Mouse (Mus musculus) embryonic facial prominence, embryonic 13.5 days (tissue): ENCODE results near the gene Tiam2. TPM values are rescaled to one million over a fixed set of nuclear protein-coding genes. Genes with fewer than 3 reads are reported as not detected.

Experiments used
- ATAC-seq: fragments of 200-750 bp; cut with Nextera tagmentation; 2 replicates; pipeline ENCODE4 v1.8.0; 2017; ENCODE audit warnings: low read depth; ENCODE audit not compliant: insufficient number of reproducible peaks, insufficient read depth, low FRiP score, low TSS enrichment
- H3K27ac ChIP-seq: fragments of 300-500 bp; sonication (generic); 2 replicates; pipeline ENCODE4 v1.5.1; 2015; ENCODE audit warnings: moderate library complexity, mild to moderate bottlenecking, inconsistent platforms
- H3K27me3 ChIP-seq: fragments of 300-500 bp; sonication (generic); 2 replicates; pipeline ENCODE4 v1.6.1; 2015; ENCODE audit warnings: mild to moderate bottlenecking, inconsistent platforms
- H3K36me3 ChIP-seq: fragments of 300-500 bp; sonication (generic); 2 replicates; pipeline ENCODE4 v1.6.1; 2015; ENCODE audit warnings: mild to moderate bottlenecking, inconsistent platforms
- H3K4me1 ChIP-seq: fragments of 300-500 bp; sonication (generic); 2 replicates; pipeline ENCODE4 v1.6.1; 2015; ENCODE audit warnings: inconsistent platforms
- H3K4me2 ChIP-seq: fragments of 300-500 bp; sonication (generic); 2 replicates; pipeline ENCODE4 v1.6.1; 2015; ENCODE audit warnings: moderate library complexity, mild to moderate bottlenecking, inconsistent platforms
- H3K4me3 ChIP-seq: fragments of 300-500 bp; sonication (generic); 2 replicates; pipeline ENCODE4 v1.5.1; 2015; ENCODE audit warnings: mild to moderate bottlenecking, inconsistent platforms
- H3K9ac ChIP-seq: fragments of 300-500 bp; sonication (generic); 2 replicates; pipeline ENCODE4 v1.6.1; 2015; ENCODE audit warnings: mild to moderate bottlenecking, inconsistent platforms
- H3K9me3 ChIP-seq: fragments of 300-500 bp; sonication (generic); 2 replicates; pipeline ENCODE4 v1.6.1; 2016; ENCODE audit warnings: inconsistent platforms
- WGBS: fragments of 180-500 bp; shearing (Covaris S2); methylation state at CpG from one replicate; pipeline ENCODE4 v1.1.7; 2015; ENCODE audit warnings: mixed read lengths; 5-methylcytosine and 5-hydroxymethylcytosine counted together
- polyA plus RNA-seq: library from polyadenylated mRNA; unstranded; fragments of >200 nt; fragmentation: Nextera tagmentation; extraction: Ambion mirVana; gene quantifications from 2 replicates; pipeline ENCODE4 v1.2.1, GENCODE M21; 2015

Tiam2 gene
- polyA plus RNA-seq, 1 experiment from 2014 or later: 25.2 TPM

GRCm38 (mm10) chr17:3314625-3315020 is 11.8 kb upstream of the Tiam2 start:
- peak overlapping the region; percentile 41 for H3K4me3 ChIP-seq
- peaks cover 6% of the 10 kb centered on the region for H3K4me1 ChIP-seq
- no peaks in the 10 kb centered on the region for H3K36me3 ChIP-seq
- peak overlapping the region; percentile 60 for H3K4me2 ChIP-seq
- no peaks in the 10 kb centered on the region for H3K27me3 ChIP-seq
- peak overlapping the region; percentile 83 for H3K27ac ChIP-seq
- peak overlapping the region; percentile 58 for H3K9ac ChIP-seq
- 20% methylated on average over 3 of the region's 3 CpGs for WGBS
- ATAC-seq: no peak
- peaks cover 3% of the 10 kb centered on the region; the same call in 1 of the 2 replicates for H3K9me3 ChIP-seq

- WGBS: 88% methylated on average over 4 of the region's 4 CpGs
- no peaks in the 10 kb centered on the region for H3K36me3 ChIP-seq
- H3K9me3 ChIP-seq: peaks cover 3% of the 10 kb centered on the region; the same call in 1 of the 2 replicates
- no peak for ATAC-seq
- H3K27me3 ChIP-seq: no peaks in the 10 kb centered on the region
- no peak overlapping the region for H3K9ac ChIP-seq
- peaks cover 6% of the 10 kb centered on the region for H3K4me1 ChIP-seq
- no peak overlapping the region for H3K27ac ChIP-seq
- no peak overlapping the region for H3K4me2 ChIP-seq
- no peak overlapping the region for H3K4me3 ChIP-seq
Observed at GRCm38 (mm10) chr17:3315581-3315980, 10.8 kb upstream of the Tiam2 start.

GRCm38 (mm10) chr17:3326903-3327279 is 518 bp downstream of the Tiam2 start:
- no peak for ATAC-seq
- 0% methylated on average over 25 of the region's 25 CpGs for WGBS

GRCm38 (mm10) chr17:3327335-3327734 is 962 bp downstream of the Tiam2 start:
- WGBS: 3% methylated on average over 14 of the region's 14 CpGs
- peak overlapping the region; percentile 83 for H3K9ac ChIP-seq
- peak overlapping the region; percentile 83; the same call in 1 of the 2 replicates for H3K27ac ChIP-seq
- no peak for ATAC-seq
- no peaks in the 10 kb centered on the region for H3K9me3 ChIP-seq
- peaks cover 48% of the 10 kb centered on the region for H3K4me1 ChIP-seq
- peak overlapping the region; percentile 79 for H3K4me2 ChIP-seq
- H3K27me3 ChIP-seq: no peaks in the 10 kb centered on the region
- H3K36me3 ChIP-seq: no peaks in the 10 kb centered on the region
- peak overlapping the region; percentile 77 for H3K4me3 ChIP-seq

More at GRCm38 (mm10) chr17:3326903-3327279, 518 bp downstream of the Tiam2 start:
- peaks cover 44% of the 10 kb centered on the region for H3K4me1 ChIP-seq
- no peaks in the 10 kb centered on the region for H3K9me3 ChIP-seq
- H3K9ac ChIP-seq: peak overlapping the region; percentile 83
- H3K4me2 ChIP-seq: peak overlapping the region; percentile 79
- H3K4me3 ChIP-seq: peak overlapping the region; percentile 77
- no peaks in the 10 kb centered on the region for H3K36me3 ChIP-seq
- H3K27me3 ChIP-seq: no peaks in the 10 kb centered on the region
- peak overlapping the region; percentile 83 for H3K27ac ChIP-seq

- H3K27me3 ChIP-seq: no peaks in the 10 kb centered on the region
- no peak for ATAC-seq
- H3K9ac ChIP-seq: no peak overlapping the region
- H3K4me1 ChIP-seq: peaks cover 58% of the 10 kb centered on the region
- 79% methylated on average over 4 of the region's 4 CpGs for whole genome bisulfite sequencing
- H3K4me2 ChIP-seq: peak overlapping the region; percentile 79
- H3K36me3 ChIP-seq: no peaks in the 10 kb centered on the region
- H3K27ac ChIP-seq: no peak overlapping the region
- H3K9me3 ChIP-seq: no peaks in the 10 kb centered on the region
- H3K4me3 ChIP-seq: no peak overlapping the region
Observed at GRCm38 (mm10) chr17:3328820-3329219, 2.4 kb downstream of the Tiam2 start.

- WGBS: 90% methylated on average over 4 of the region's 4 CpGs
- Histone ChIP-seq H3K9me3 (no peaks in the 10 kb centered on the region), H3K9ac (no peak overlapping the region), H3K27ac (no peak overlapping the region), H3K36me3 (no peaks in the 10 kb centered on the region), H3K4me3 (no peak overlapping the region), H3K4me2 (peak overlapping the region; percentile 0; the same call in 1 of the 2 replicates), H3K27me3 (no peaks in the 10 kb centered on the region), H3K4me1 (peaks cover 58% of the 10 kb centered on the region)
- no peak for ATAC-seq
Observed at GRCm38 (mm10) chr17:3329429-3329828, 3.1 kb downstream of the Tiam2 start.

- 37% methylated on average over 7 of the region's 7 CpGs for WGBS
- H3K4me2 ChIP-seq: peak overlapping the region; percentile 29
- H3K4me3 ChIP-seq: no peak overlapping the region
- H3K36me3 ChIP-seq: no peaks in the 10 kb centered on the region
- no peaks in the 10 kb centered on the region for H3K27me3 ChIP-seq
- peak overlapping the region; percentile 93 for H3K27ac ChIP-seq
- no peaks in the 10 kb centered on the region for H3K9me3 ChIP-seq
- ATAC-seq: peak; percentile 83
- H3K9ac ChIP-seq: no peak overlapping the region
- H3K4me1 ChIP-seq: peaks cover 66% of the 10 kb centered on the region
Observed at GRCm38 (mm10) chr17:3331721-3332461, 5.5 kb downstream of the Tiam2 start.

GRCm38 (mm10) chr17:3336161-3336739 is 9.9 kb downstream of the Tiam2 start:
- H3K36me3 ChIP-seq: no peaks in the 10 kb centered on the region
- no peaks in the 10 kb centered on the region for H3K27me3 ChIP-seq
- 0 out of 2 replicates have a peak overlapping the region, but pooled peaks have one; percentile 1 for H3K27ac ChIP-seq
- no peak for ATAC-seq
- no peak overlapping the region for H3K4me3 ChIP-seq
- H3K9me3 ChIP-seq: no peaks in the 10 kb centered on the region
- no peak overlapping the region for H3K9ac ChIP-seq
- WGBS: 73% methylated on average over 7 of the region's 7 CpGs
- H3K4me2 ChIP-seq: no peak overlapping the region
- peaks cover 63% of the 10 kb centered on the region for H3K4me1 ChIP-seq

- Histone ChIP-seq H3K27ac (peak overlapping the region; percentile 44), H3K9me3 (no peaks in the 10 kb centered on the region), H3K4me3 (no peak overlapping the region), H3K36me3 (no peaks in the 10 kb centered on the region), H3K4me1 (peaks cover 62% of the 10 kb centered on the region), H3K9ac (no peak overlapping the region), H3K27me3 (no peaks in the 10 kb centered on the region), H3K4me2 (no peak overlapping the region)
- no peak for ATAC-seq
- WGBS: 78% methylated on average over 7 of the region's 7 CpGs
Observed at GRCm38 (mm10) chr17:3336887-3337524, 10.6 kb downstream of the Tiam2 start.

GRCm38 (mm10) chr17:3337525-3337888 is 11.1 kb downstream of the Tiam2 start:
- H3K4me2 ChIP-seq: no peak overlapping the region
- no peak overlapping the region for H3K4me3 ChIP-seq
- H3K27ac ChIP-seq: peak overlapping the region; percentile 44; the same call in 1 of the 2 replicates
- WGBS: 65% methylated on average over 4 of the region's 4 CpGs
- no peak overlapping the region for H3K9ac ChIP-seq
- no peaks in the 10 kb centered on the region for H3K36me3 ChIP-seq
- no peaks in the 10 kb centered on the region for H3K9me3 ChIP-seq
- H3K27me3 ChIP-seq: no peaks in the 10 kb centered on the region
- ATAC-seq: no peak
- peaks cover 60% of the 10 kb centered on the region for H3K4me1 ChIP-seq

GRCm38 (mm10) chr17:3338821-3339220 is 12.4 kb downstream of the Tiam2 start:
- 31% methylated on average over 7 of the region's 7 CpGs for WGBS

More at GRCm38 (mm10) chr17:3338821-3339220, 12.4 kb downstream of the Tiam2 start:
- H3K36me3 ChIP-seq: no peaks in the 10 kb centered on the region
- peak overlapping the region; percentile 24; the same call in 1 of the 2 replicates for H3K4me2 ChIP-seq
- no peak overlapping the region for H3K4me3 ChIP-seq
- no peak overlapping the region for H3K9ac ChIP-seq
- ATAC-seq: no peak
- no peaks in the 10 kb centered on the region for H3K27me3 ChIP-seq
- no peaks in the 10 kb centered on the region for H3K9me3 ChIP-seq
- H3K27ac ChIP-seq: peak overlapping the region; percentile 39; the same call in 1 of the 2 replicates
- H3K4me1 ChIP-seq: peaks cover 50% of the 10 kb centered on the region
